Mouse (Mus musculus) heart, embryonic 14.5 days (tissue): Measurements from ENCODE around the gene Mfsd2b. TPM values are rescaled to one million over a fixed set of nuclear protein-coding genes. Genes with fewer than 3 reads are reported as not detected.

Experiments
- ATAC-seq: fragments of 200-750 bp; cut with Nextera tagmentation; 2 replicates; pipeline ENCODE4 v1.8.0; 2017; ENCODE audit warnings: low read depth, moderate TSS enrichment; ENCODE audit not compliant: insufficient number of reproducible peaks, insufficient read depth, low FRiP score
- H3K27ac ChIP-seq, 2 experiments: fragments of 200-500 bp in 1 of 2; fragments of 300-500 bp in 1 of 2; sonication (generic) in 1 of 2; replicated peaks in 1 of 2; 2 replicates each; pipeline ENCODE4 v1.5.1; 2012 to 2014; ENCODE audit warnings: low read depth in 2 of 2, low read length in 2 of 2, control low read depth in 1 of 2, mild to moderate bottlenecking in 1 of 2, mixed read lengths in 1 of 2; ENCODE audit not compliant: control insufficient read depth in 1 of 2, insufficient read depth in 1 of 2
- H3K27me3 ChIP-seq: fragments of 300-500 bp; sonication (generic); 2 replicates; pipeline ENCODE4 v1.6.1; 2014; ENCODE audit warnings: mild to moderate bottlenecking, low read length, control low read depth; ENCODE audit not compliant: control insufficient read depth, insufficient read depth
- H3K36me3 ChIP-seq: fragments of 300-500 bp; sonication (generic); 2 replicates; pipeline ENCODE4 v1.6.1; 2014; ENCODE audit warnings: mild to moderate bottlenecking, control low read depth, low read length, mixed read lengths; ENCODE audit not compliant: control insufficient read depth, insufficient read depth
- H3K4me1 ChIP-seq, 2 experiments: fragments of 200-500 bp in 1 of 2; fragments of 300-500 bp in 1 of 2; sonication (generic) in 1 of 2; 2 replicates each; pipeline ENCODE4 v1.6.1; 2012 to 2014; ENCODE audit warnings: low read length in 2 of 2, control low read depth in 1 of 2, mixed read lengths in 1 of 2; ENCODE audit not compliant: control insufficient read depth in 2 of 2, insufficient read depth in 2 of 2
- H3K4me2 ChIP-seq: fragments of 300-500 bp; sonication (generic); 2 replicates; pipeline ENCODE4 v1.6.1; 2014; ENCODE audit warnings: mild to moderate bottlenecking, low read length
- H3K4me3 ChIP-seq, 2 experiments: fragments of 200-500 bp in 1 of 2; fragments of 300-500 bp in 1 of 2; sonication (generic) in 1 of 2; 2 replicates each; pipeline ENCODE4 v1.5.1; 2012 to 2014; ENCODE audit warnings: low read length in 2 of 2, mild to moderate bottlenecking in 2 of 2, control low read depth in 1 of 2, low read depth in 1 of 2, moderate library complexity in 1 of 2; ENCODE audit not compliant: control insufficient read depth in 1 of 2, insufficient read depth in 1 of 2
- H3K9ac ChIP-seq: fragments of 300-500 bp; sonication (generic); 2 replicates; pipeline ENCODE4 v1.6.1; 2014; ENCODE audit warnings: mild to moderate bottlenecking, low read length
- H3K9me3 ChIP-seq: fragments of 300-500 bp; sonication (generic); 2 replicates; pipeline ENCODE4 v1.6.1; 2016; ENCODE audit warnings: low read length, control low read depth; ENCODE audit not compliant: control insufficient read depth
- WGBS: fragments of 180-500 bp; shearing (Covaris S2); extraction: QIAGEN DNeasy Blood & Tissue Kit; methylation state at CpG from one replicate; pipeline ENCODE4 v1.1.7; 2014; 5-methylcytosine and 5-hydroxymethylcytosine counted together
- polyA plus RNA-seq: library from polyadenylated mRNA; unstranded; fragments of >200 nt; fragmentation: Nextera tagmentation; extraction: Ambion mirVana; gene quantifications from 2 replicates; pipeline ENCODE4 v1.2.1, GENCODE M21; 2014

Gene Mfsd2b
- polyA plus RNA-seq, 1 experiment from 2014 or later = 1.8 TPM

DNA sequence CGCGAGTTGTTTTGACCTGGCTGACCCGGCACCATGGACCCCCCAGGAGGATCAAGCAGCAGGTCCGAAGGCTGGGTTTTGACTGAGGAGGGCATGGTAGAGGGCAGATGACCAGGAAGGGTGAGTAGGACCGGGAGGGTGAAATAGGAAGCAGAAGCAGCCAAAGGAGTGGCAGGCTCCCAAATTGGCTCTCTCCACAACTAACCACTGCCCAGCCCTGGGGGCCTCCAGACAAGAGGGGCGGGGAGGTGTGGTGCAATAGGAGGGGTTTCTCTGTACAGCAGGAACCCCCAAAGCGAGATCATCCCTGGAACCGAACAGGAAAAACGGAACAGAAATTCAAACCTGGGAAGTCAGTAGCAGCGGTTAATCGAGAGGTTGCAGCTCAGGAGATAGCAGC is 33.4 kb downstream of the Mfsd2b start:
- Histone ChIP-seq H3K27ac (no peak overlapping the region), H3K4me3 (peak overlapping the region; percentile 68 to 84), H3K9me3 (no peaks in the 10 kb centered on the region), H3K4me2 (peak overlapping the region; percentile 96), H3K9ac (peak overlapping the region; percentile 79), H3K4me1 (peaks cover 4 to 13% of the 10 kb centered on the region in 2 experiments; a peak in 3 of 4 replicates), H3K36me3 (no peaks in the 10 kb centered on the region), H3K27me3 (no peaks in the 10 kb centered on the region)
- no peak for ATAC-seq
- 3% methylated on average over 11 of the region's 11 CpGs for WGBS

GRCm38 (mm10) chr12:4840010-4840409 is 34.1 kb downstream of the Mfsd2b start:
- H3K4me3 ChIP-seq = no peak overlapping the region
- H3K9ac ChIP-seq = no peak overlapping the region
- H3K27ac ChIP-seq = no peak overlapping the region
- H3K9me3 ChIP-seq = no peaks in the 10 kb centered on the region
- no peak overlapping the region for H3K4me2 ChIP-seq
- no peaks in the 10 kb centered on the region for H3K36me3 ChIP-seq
- WGBS = 52% methylated on average over 6 of the region's 6 CpGs
- no peaks in the 10 kb centered on the region for H3K27me3 ChIP-seq
- H3K4me1 ChIP-seq = peaks cover 4 to 13% of the 10 kb centered on the region in 2 experiments; a peak in 3 of 4 replicates
- no peak for ATAC-seq

GRCm38 (mm10) chr12:4836959-4837358 is 37.2 kb downstream of the Mfsd2b start:
- H3K9me3 ChIP-seq = no peaks in the 10 kb centered on the region
- 0 out of 2 replicates have a peak, but pooled peaks cover 4% of the 10 kb centered on the region for H3K36me3 ChIP-seq
- no peak overlapping the region for H3K27ac ChIP-seq
- 43% methylated on average over 4 of the region's 4 CpGs for WGBS
- ATAC-seq = no peak
- H3K4me2 ChIP-seq = no peak overlapping the region
- H3K9ac ChIP-seq = no peak overlapping the region
- H3K4me3 ChIP-seq = no peak overlapping the region
- no peaks in the 10 kb centered on the region for H3K27me3 ChIP-seq
- peaks cover 4% of the 10 kb centered on the region in 2 experiments; a peak in 2 of 4 replicates for H3K4me1 ChIP-seq

DNA sequence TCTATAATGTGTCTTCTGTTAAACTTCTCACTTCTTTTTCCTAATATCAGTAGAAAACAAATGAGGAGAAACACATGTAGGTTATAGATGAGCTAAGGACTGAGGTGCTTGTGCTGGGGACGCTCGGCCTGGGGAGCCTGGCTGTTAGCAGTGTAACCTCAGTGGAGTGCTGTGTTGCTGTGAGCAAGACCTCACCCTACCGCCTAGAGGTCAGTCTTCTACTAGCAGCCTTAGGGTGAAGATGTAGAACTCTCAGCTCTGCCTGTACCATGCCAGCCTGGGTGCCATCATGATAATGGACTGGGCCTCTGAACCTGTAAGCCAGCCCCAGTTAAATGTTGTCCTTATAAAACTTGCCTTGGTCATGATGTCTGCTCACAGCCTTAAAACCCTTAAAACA is 46.9 kb downstream of the Mfsd2b start:
- Histone ChIP-seq H3K4me1 (no peaks in the 10 kb centered on the region), H3K27me3 (no peaks in the 10 kb centered on the region), H3K4me2 (no peak overlapping the region), H3K27ac (no peak overlapping the region), H3K4me3 (no peak overlapping the region), H3K9me3 (no peaks in the 10 kb centered on the region), H3K9ac (no peak overlapping the region), H3K36me3 (peaks cover 68% of the 10 kb centered on the region)
- ATAC-seq = no peak
- 62% methylated on average over 3 of the region's 3 CpGs for WGBS

- Histone ChIP-seq H3K9me3 (no peaks in the 10 kb centered on the region), H3K4me3 (peak within 1 kb of the TSS; percentile 76 to 82), H3K9ac (peak within 1 kb of the TSS; percentile 83), H3K27me3 (no peaks in the 10 kb centered on the region), H3K4me2 (peak within 1 kb of the TSS; percentile 93), H3K36me3 (peaks cover 25% of the 10 kb centered on the region), H3K27ac (peak within 1 kb of the TSS; percentile 80 to 82), H3K4me1 (peaks cover 0 to 5% of the 10 kb centered on the region in 2 experiments; a peak in 1 of 4 replicates)
- peak; percentile 98 for ATAC-seq
- under 1% methylated on average over 49 of the region's 49 CpGs for WGBS
These were observed 56.6 kb downstream of the Mfsd2b start, which contains the start of gene Sf3b6 for GRCm38 (mm10) chr12:4817361-4818101. Gene Sf3b6 (plus strand): TSS chr12:4817544.

- Histone ChIP-seq H3K4me1 (peaks cover 0 to 5% of the 10 kb centered on the region in 2 experiments; a peak in 1 of 4 replicates), H3K27ac (peak overlapping the region; percentile 80 to 82), H3K36me3 (peaks cover 18% of the 10 kb centered on the region), H3K9ac (peak overlapping the region; percentile 83), H3K4me3 (peak overlapping the region; percentile 76 to 82), H3K27me3 (no peaks in the 10 kb centered on the region), H3K4me2 (peak overlapping the region; percentile 72), H3K9me3 (no peaks in the 10 kb centered on the region)
- peak; percentile 56 for ATAC-seq
- WGBS = 7% methylated on average over 24 of the region's 24 CpGs
These were observed 57.3 kb downstream of the Mfsd2b start for GRCm38 (mm10) chr12:4816680-4817360.

DNA sequence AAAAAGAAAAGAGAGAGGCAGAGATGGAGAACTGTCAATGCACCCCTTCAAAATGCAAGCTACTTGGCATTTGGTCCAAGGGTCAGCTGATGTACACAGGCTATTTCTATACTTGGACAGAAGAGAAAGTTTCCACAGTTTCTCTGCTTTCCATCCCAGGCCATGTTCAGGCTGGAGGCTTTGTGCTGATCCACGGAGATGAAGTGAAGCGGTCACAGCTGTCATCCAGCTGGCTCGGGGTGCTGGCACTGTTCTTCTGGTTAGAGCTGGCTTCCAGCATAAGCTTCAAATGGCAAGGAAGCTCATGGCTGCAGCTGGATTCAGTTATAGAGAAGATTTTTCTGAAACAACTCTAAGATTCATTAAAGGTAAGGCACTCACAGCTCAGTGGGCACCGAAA is 60.5 kb downstream of the Mfsd2b start:
- WGBS = 82% methylated on average over 4 of the region's 4 CpGs
- H3K4me1 ChIP-seq = peaks cover 0 to 5% of the 10 kb centered on the region in 2 experiments; a peak in 1 of 4 replicates
- H3K27ac ChIP-seq = no peak overlapping the region
- H3K27me3 ChIP-seq = no peaks in the 10 kb centered on the region
- peaks cover 4% of the 10 kb centered on the region; the same call in 1 of the 2 replicates for H3K9me3 ChIP-seq
- no peaks in the 10 kb centered on the region for H3K36me3 ChIP-seq
- H3K4me2 ChIP-seq = no peak overlapping the region
- H3K9ac ChIP-seq = no peak overlapping the region
- no peak overlapping the region for H3K4me3 ChIP-seq
- no peak for ATAC-seq
